Mouse (Mus musculus) heart, adult 8-10 months (tissue): ENCODE results near the gene Tnrc6a. TPM values are rescaled to one million over a fixed set of nuclear protein-coding genes. Genes with fewer than 3 reads are reported as not detected.

ENCODE experiments used
- DNase-seq: peaks from one replicate; pipeline ENCODE4 v3.0.0; 2022; ENCODE audit warnings: low spot score
- total RNA-seq, 4 experiments: library from RNA; stranded (reverse); gene quantifications; 2 replicates each; pipeline ENCODE4 v1.2.4; 2022

Gene Tnrc6a
- total RNA-seq, 4 experiments from 2014 or later = 27.3 to 36.6 (median 30.5) TPM

- DNase-seq = no peak
Observed at GRCm38 (mm10) chr7:123124735-123125181, 1.1 kb downstream of the Tnrc6a start.

GRCm38 (mm10) chr7:123126056-123126455, 2.4 kb downstream of the Tnrc6a start:
- DNase-seq = no peak

DNA sequence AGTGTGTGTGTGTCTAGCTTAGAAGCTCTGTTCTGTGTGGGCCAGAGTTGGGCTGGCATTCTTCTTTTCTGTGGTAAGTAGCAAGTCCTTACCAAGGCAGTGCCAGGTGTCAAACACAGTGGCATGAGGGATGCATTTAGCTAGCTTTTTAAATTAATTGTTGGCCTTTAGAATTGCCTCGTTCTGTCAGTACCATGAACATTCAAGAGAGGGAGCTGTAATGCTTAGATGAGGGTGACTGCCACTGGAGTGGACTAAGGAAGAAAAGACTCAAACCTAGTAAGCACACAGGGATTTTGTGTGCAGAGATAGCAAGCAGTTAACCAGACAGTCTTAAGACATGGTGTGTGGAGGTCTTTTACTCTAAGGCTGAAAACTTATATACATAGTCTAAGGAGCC, 3.6 kb downstream of the Tnrc6a start:
- no peak for DNase-seq

DNA sequence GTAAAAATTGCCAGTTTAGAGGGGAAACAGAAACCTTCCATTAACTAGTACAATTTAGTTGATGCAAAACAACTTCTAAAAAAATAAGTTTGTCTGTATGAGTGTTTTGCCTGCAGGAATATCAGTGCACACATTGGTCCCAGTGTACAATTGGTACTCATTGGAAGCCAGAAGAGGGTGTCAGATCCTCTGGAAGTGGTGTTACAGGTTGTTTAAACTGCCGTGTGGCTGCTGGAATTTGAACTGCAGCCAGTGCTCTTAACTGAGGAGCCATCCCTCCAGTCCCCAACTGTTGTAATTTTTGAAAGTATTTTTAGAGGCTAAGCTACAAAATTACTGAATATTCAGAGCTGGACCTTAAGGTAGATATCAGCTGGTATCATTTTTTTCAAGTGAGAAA, 4.3 kb downstream of the Tnrc6a start:
- DNase-seq = no peak

GRCm38 (mm10) chr7:123129061-123129460, 5.4 kb downstream of the Tnrc6a start:
- DNase-seq = no peak

DNA sequence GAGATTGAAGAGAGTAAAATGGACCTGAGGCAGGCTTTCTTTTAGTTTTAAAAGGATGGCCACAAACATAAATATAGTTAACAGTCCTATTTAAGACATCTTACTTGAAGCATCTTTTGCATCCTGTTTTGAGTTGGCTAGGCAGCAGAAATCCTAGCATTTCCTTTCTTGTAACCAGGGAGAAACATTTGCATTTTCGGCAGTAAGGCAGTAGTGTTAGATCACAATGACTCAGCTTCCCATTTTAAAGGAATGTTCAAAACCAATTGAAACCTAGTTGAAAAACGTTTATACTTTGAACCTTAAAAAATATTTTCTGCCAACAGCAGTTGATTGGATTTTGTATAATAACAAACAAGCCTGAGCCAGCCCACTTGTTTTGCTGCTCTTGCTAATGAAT, 6.5 kb downstream of the Tnrc6a start:
- DNase-seq = no peak

DNA sequence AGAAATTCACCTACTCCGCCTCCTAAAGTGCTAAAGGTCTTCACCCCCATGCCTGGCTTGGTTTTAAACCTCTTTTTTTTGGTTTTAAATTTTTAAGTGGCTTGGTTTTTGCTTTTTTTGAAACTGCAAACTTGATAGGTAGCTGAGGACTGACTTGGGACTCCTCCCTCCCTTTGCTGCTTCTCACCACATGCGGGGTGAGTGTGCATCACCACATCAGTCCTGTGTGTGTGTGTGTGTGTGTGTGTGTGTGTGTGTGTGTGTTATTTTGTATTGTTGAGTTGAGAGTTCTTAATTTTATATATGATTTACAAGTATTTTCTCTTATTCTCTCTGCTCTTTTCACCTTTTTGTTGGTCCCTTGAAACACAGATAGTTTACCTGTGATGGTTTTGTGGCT, 8.7 kb downstream of the Tnrc6a start:
- DNase-seq = no peak

- DNase-seq = no peak
Observed at GRCm38 (mm10) chr7:123134876-123135275, 11.2 kb downstream of the Tnrc6a start.

- no peak for DNase-seq
Observed at GRCm38 (mm10) chr7:123135655-123136054, 12.0 kb downstream of the Tnrc6a start.

- DNase-seq = no peak
Observed at GRCm38 (mm10) chr7:123138001-123138400, 14.3 kb downstream of the Tnrc6a start.

GRCm38 (mm10) chr7:123146141-123146846, 22.6 kb downstream of the Tnrc6a start:
- DNase-seq = no peak

DNA sequence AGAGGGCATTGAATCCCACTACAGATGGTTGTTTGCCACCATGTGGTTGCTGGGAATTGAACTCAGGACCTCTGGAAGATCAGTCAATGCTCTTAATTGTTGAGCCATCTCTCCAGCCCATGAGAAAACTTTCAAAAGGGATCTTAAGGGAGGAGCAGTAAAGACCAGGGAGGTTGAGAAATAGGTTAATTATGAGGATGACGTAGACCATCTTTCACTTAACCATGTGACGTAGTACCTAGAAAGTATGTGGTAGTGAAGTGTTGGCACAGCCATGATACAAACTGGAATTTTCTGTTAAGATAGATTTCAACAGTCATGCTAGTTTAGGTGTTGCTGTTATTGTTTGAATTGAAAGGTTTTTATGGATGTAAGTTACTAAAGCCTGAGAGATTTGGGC, 24.1 kb downstream of the Tnrc6a start:
- DNase-seq = no peak

DNA sequence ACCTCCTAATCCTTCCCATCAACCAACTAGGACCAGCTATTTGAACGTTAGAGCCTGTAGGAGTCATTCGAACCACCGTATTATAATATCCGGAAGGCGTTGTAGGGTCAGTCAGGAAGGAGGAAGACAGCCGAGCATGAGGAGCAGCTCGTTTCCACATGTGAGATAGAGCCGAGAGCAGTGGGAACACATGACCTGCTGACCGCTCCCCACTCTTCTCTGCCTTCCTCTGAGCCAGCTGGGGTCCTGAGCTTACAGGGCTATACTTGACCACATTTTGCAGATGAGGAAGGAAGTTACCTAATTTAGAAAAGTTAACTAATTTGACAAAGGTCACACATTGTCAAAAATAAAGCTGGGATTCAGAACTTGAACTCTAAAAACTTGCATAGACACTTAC, 25.2 kb downstream of the Tnrc6a start:
- DNase-seq = no peak

DNA sequence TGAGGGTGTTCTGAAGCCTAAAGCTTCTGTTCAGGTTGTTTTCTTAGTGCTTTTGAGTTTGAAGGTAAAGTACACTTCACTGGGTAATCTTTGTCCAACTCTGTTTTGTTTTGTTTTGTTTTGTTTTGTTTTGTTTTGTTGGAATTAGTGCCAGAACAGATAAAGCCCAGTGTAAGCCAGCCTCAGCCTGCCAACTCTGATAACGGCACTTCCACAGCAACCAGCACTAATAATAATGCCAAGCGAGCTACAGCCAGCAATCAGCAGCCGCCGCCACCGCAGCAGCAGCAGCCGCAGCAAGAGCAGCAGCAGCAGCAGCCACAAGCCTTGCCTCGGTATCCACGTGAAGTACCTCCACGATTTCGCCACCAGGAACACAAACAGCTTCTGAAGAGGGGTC, 38.7 kb downstream of the Tnrc6a start:
- peak; percentile 23 for DNase-seq

GRCm38 (mm10) chr7:123167436-123167835, 43.8 kb downstream of the Tnrc6a start:
- DNase-seq = no peak

DNA sequence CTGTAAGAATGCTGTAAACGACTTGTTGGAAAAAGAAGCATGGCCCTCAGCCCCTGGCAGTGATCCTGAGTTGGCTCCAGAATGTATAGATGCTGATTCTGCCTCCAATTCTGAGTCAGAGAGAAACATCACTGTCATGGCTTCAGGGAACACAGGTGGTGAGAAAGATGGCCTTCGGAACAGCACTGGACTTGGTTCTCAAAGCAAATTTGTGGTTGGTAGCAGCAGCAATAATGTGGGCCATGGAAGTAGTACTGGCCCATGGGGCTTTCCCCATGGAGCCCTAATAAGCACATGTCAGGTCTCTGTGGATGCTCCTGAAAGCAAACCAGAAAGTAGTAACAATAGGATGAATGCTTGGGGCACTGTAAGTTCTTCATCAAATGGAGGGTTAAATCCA, 45.9 kb downstream of the Tnrc6a start:
- DNase-seq = no peak

DNA sequence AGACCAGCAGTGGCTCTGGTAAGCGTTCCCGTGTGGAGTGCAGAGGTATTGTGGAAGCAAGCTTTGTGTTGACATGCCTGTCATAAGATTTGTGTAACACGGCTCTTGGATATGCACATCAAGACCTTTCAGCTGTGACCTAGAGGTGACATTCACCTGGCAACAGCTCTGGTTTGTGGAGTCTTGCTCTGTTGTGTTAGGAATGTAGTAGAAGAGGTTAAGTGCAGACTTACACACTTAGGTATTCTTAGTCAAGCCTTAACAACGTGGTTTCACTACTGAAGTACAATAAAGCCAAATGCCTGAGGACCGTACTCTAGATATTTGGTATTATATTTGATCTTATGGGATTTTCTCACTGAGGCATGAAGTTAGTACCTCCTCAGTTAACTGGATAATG, 48.4 kb downstream of the Tnrc6a start:
- DNase-seq = no peak

- DNase-seq = no peak
Observed at GRCm38 (mm10) chr7:123177215-123177614, 53.5 kb downstream of the Tnrc6a start.

GRCm38 (mm10) chr7:123181787-123182701, 58.4 kb downstream of the Tnrc6a start:
- no peak for DNase-seq

- no peak for DNase-seq
Observed at GRCm38 (mm10) chr7:123184891-123185290, 61.2 kb downstream of the Tnrc6a start.

DNA sequence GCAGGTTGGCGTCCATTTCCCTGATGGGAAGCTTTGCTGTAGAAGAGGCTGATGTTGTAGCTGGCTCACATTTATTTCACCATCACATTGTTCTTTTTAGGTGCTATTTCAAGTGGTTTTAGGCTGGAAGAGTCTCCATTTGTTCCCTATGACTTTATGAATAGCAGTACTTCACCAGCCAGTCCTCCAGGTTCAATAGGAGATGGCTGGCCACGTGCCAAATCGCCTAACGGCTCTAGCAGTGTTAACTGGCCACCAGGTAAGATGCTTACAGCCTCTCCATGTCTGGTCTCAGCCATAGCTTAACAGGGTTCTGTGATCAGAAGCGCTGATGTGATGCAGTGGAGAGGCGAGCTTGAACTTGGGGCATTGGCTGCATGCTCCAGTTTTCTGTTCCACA, 62.8 kb downstream of the Tnrc6a start:
- no peak for DNase-seq

GRCm38 (mm10) chr7:123187246-123187645, 63.6 kb downstream of the Tnrc6a start:
- DNase-seq = no peak

DNA sequence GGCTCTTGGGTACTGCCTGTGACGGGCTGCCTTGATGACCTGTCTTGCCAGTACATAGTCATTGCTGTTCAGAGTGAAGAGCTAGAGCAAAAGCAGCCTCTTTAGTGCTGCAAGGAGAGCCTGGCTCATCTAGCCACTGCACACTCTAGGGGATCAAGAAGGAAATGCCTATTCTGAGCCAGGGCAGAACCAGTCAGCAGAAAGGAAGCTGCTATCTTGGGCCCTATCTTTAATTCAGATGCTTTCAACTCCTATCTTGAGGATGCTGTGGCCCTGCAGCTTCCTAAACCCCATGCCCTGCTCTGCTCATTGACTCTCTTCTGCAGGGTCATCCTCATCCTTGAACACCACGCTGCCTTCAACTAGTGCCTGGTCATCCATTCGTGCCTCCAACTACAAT, 64.8 kb downstream of the Tnrc6a start:
- DNase-seq = no peak
